Mouse (Mus musculus) MN1 (cell line): ENCODE results near the gene Tas2r117.

Source experiments
- DNase-seq: peaks from one replicate; pipeline ENCODE4 v3.0.0-alpha.2; 2016; ENCODE audit warnings: low spot score

Gene Tas2r117

DNA sequence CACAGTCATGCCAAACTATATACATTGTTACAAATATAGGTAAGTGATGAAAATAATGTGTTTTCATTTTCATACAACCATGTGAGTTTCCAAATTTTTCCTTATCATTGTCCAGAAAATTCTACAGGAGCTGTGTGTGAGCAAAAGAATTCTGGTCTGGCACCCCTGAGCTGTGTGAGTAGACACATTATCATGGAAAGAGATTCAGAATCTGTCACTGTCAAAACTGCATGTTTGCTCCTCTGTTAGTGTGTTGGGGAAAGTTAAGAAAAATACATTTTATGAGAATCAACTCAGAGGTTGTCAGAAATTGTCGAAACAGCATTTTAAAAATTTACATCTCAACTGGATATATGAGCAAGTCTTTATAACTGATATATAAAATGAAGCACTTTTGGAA is at the start of gene Tas2r117:
Gene Tas2r117, plus strand, starts transcription at position 301 of the 400 bp plus-strand sequence.
- DNase-seq = no peak

DNA sequence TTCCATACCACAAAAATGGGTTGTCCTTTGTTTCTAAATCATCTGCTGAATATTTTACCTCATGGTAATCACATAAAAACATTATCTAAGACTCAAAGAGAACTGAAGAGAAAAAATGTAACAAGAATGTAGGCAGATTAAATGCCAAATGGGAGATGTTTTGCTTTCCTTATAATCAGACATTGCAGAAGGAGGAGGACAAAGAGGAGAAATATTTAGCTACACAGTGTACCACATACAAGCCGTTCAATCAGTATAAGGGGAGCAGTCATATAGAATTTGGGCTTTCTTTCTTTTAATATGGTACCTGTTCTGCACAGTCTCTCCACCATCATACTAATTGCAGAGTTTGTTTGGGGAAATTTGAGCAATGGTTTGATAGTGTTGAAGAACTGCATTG is 48.2 kb upstream of the Tas2r117 start, which contains the start of gene Tas2r124:
Gene Tas2r124, plus strand, starts transcription at position 301 of the 400 bp plus-strand sequence.
- DNase-seq = no peak

DNA sequence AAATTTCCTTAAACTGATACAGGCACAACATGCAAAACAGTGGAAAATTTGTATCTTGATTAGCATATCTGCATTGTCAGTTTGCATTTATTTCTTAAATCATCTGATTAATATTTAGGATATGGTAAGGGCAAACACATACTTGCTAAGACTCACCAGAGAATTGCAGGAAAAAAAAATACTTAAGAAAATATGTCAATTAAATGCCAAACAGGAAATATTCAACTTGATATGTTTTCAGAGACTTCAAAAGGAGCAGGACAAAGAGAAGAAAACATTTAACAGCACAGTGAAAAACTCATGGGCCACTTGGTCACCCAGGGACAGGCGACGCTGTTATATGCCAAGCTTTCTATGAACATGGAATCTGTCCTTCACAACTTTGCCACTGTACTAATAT is 40.8 kb upstream of the Tas2r117 start, which contains the start of gene Tas2r102:
Gene Tas2r102, plus strand, starts transcription at position 301 of the 400 bp plus-strand sequence.
- DNase-seq = no peak

DNA sequence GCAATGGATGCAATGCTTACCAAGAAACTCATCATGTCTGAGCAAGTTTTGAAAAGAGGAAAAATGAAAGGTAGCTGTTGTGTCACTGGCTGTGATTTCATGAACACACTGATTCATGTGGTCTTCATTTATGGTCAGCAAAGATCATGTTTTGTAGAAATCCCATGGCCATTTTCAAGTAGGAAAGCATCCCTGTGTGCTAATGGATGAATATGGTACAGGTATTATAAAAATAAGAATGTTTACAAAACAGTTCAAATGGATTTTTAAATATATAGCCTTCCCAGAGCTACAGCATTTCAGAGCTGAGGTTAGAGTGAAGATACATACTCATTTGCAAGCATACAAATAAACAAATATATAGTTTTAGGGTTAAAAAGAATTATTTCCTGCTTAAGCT is 24.6 kb upstream of the Tas2r117 start, which contains the start of gene Tas2r136:
Gene Tas2r136, minus strand, starts transcription at position 101 of the 400 bp plus-strand sequence.
- no peak for DNase-seq

DNA sequence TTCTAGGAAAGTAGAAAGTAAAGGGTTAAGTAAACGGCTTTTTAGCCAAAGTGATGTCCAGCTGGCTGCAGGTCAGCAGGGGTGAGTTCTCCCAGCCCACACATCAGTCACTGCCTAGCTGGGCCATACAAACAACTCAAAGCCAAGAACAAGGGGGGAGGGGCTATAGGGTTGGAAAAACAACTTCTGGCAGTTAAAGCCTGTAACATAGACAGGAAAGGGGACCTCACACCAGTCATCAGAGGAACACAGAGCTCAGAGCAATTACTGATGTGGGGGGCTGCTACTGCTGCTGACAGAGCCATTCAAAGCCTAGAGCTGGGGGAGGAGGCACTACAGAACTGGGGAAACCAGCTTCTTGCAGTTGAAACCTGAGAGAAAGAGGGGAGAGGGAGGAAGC is 7.2 kb upstream of the Tas2r117 start:
- DNase-seq = no peak

GRCm38 (mm10) chr6:132846842-132847241 is 44.2 kb downstream of the Tas2r117 start, which contains the start of gene Tas2r123:
TSS of gene Tas2r123 (plus strand) at chr6:132847142.
- DNase-seq = no peak
